Mouse (Mus musculus) urinary bladder, postnatal 4 days (tissue): ENCODE measurements around the gene Mylpf.

ENCODE experiments used
- DNase-seq, 2 experiments: peaks; one replicate each; pipeline ENCODE4 v3.0.0; 2021 to 2022; ENCODE audit warnings: low spot score in 2 of 2

Mylpf gene

GRCm38 (mm10) chr7:127259186-127259905 is 50.7 kb downstream of the Mylpf start:
- no peak for DNase-seq

GRCm38 (mm10) chr7:127260309-127261111 is 51.8 kb downstream of the Mylpf start, which contains the start of gene Dctpp1:
Dctpp1 (minus strand) TSS chr7:127260709.
- DNase-seq, result peak; percentile 94 to 95

GRCm38 (mm10) chr7:127262218-127262961 is 53.7 kb downstream of the Mylpf start:
- no peak for DNase-seq

GRCm38 (mm10) chr7:127263526-127263925 is 54.8 kb downstream of the Mylpf start:
- no peak for DNase-seq
